Mouse (Mus musculus) left cerebral cortex, adult 8-10 months (tissue): ENCODE data around the gene Ccnl2. TPM values are rescaled to one million over a fixed set of nuclear protein-coding genes. Genes with fewer than 3 reads are reported as not detected.
A peak's percentile ranks its signal among the peaks of the same experiment; 100 is the strongest.

Source experiments
- DNase-seq, 2 experiments: peaks; one replicate each; pipeline ENCODE4 v3.0.0; 2022; ENCODE audit warnings: low spot score in 2 of 2
- total RNA-seq, 4 experiments: library from RNA; stranded (reverse); gene quantifications; 2 replicates each; pipeline ENCODE4 v1.2.4; 2022

Gene Ccnl2
- total RNA-seq, 4 experiments from 2014 or later, result 54.7 to 60.9 (median 57.6) TPM

DNA sequence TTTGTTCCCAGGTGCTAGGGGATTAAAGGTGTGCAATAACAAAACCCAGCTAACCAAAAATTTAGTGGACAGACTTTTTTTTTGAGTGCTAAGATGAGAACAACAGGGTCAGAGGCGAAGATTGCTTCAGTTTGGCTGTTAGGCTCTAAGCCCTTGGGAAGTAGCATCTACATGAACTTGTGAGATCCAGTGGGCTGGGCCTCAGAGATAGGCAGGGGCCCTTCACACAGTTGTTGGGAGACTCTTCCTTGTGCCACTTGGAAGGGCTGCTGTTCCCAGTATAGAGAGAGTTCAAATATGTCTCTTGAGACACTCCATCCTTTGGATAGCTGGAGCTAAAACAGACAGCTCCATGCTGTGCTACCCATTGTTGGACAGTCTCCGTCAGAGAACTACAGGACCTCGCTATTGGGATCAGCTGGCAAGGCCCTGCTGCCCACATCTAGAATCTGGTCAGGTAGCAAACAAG, 22.2 kb upstream of the Ccnl2 start, which contains the start of gene Ankrd65:
Gene Ankrd65 (plus strand): TSS at position 419 of the 469 bp plus-strand sequence.
- no peak for DNase-seq

DNA sequence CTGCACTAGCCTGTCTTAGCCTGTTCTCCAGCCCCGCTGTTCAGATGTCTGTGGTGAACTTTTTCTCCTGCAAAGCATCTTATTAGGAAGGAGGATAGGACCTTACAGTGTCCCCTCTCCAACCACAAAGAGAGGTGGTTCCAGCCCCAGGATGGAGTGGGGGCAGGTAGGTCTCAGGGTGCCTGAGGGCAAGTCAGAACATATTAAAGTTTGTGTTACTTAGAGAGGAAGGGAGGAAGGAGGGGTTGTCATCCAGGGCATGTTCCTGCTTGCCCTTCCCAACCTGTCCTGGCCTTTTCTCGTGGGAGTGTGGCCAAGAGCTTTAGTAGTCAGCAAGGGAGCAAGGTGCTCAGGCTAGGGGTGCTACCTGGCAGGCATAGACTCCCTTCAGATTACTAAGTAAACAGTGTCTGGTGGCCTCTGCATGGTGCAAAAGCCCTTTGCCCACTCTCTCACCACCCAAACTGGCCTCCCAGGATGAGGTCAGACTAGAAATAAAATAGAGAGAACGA, 21.6 kb upstream of the Ccnl2 start:
- no peak for DNase-seq

DNA sequence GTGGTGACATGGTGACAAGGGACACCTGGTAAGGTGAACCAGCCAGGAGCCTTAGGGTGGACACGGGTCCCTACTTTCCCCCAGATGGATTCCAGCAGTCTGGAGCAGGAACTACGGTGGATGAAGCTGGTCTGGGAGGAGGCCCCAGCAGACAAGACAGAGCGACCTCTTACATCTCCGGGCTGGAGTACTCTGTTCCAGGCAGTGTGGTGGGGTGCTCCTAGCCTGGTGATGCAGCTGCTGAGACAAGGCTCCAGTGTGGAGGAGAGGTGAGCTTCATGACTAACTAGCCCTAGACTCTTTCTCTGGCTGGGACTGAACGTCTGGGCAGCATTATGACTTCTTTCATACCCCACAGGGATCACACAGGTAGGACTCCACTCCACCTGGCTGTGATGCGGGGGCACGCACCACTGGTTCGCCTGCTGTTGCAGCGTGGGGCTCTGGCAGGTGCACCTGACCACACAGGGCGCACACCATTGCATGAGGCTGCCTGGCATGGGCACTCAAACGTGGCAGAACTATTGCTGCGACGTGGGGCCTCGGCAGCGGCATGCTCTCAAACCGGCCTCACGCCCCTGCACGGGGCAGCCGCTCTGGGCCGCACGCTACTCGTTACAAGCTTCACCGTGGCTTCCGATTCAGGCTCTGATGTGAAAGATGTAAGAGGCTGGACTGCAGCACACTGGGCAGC, 20.9 kb upstream of the Ccnl2 start:
- DNase-seq, result no peak

DNA sequence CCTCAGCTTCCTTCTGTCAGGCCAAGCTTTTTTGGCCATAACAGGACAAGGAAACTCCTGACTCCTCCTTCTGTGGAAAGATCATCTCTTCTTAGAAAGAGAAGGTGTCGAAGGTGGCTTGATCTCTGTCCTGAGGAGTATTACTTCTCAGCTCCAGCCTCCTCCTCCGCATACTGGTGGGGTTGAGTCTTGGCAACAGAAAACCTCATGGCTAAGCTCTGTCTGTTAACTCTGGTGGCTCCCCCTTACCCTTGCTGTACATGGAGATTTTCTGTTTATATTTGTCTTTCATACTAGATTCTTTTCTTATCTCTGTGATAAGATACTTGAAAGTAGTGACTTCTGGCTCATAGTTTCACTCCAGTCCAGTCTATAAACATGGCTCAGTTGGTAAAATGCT, 18.6 kb upstream of the Ccnl2 start:
- DNase-seq, result no peak

DNA sequence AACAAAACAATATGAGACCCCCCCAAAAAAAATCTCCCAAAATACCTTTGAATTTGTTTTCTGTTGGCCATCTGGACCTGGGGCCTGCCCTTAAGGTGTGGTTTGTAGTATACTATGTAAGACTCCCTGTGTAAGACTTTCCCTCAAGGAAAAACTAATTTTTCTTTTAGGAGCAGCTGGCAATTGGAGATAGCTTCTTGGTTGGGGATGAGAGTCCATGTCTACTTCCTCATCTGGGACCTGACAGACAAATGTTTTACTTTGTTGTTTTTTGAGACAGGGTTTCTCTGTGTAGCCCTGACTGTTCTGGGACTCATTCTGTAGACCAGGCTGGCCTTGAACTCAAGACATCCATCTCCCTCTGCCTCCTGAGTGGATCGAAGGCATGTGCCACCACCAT, 10.2 kb upstream of the Ccnl2 start:
- DNase-seq, result no peak

DNA sequence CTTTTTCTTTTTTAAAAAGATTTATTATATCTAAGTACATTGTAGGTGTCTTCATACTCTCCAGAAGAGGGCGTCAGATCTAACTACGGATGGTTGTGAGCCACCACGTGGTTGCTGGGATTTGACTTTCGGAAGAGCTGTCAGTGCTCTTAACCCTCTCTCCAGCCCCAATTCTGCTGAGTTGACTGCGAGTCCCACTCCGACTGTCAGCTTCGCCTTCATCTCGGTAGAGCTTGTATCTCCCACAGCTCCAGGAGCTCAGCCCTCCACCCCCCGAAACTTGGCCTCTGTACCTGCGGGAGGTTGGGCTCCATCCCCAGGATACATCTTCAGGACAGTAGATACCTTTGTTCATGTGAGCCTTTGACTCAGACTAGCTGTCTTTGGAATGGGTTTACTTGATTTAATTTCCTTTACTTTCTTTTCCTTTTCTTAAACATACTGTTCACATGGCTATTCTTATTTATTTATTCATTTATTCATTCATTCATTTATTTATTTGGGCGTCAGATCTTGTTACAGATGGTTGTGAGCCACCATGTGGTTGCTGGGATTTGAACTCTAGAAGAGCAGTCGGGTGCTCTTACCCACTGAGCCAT, 9.4 kb upstream of the Ccnl2 start, which contains the start of gene Mrpl20:
Gene Mrpl20 (plus strand): TSS at position 138 of the 599 bp plus-strand sequence.
- no peak for DNase-seq

DNA sequence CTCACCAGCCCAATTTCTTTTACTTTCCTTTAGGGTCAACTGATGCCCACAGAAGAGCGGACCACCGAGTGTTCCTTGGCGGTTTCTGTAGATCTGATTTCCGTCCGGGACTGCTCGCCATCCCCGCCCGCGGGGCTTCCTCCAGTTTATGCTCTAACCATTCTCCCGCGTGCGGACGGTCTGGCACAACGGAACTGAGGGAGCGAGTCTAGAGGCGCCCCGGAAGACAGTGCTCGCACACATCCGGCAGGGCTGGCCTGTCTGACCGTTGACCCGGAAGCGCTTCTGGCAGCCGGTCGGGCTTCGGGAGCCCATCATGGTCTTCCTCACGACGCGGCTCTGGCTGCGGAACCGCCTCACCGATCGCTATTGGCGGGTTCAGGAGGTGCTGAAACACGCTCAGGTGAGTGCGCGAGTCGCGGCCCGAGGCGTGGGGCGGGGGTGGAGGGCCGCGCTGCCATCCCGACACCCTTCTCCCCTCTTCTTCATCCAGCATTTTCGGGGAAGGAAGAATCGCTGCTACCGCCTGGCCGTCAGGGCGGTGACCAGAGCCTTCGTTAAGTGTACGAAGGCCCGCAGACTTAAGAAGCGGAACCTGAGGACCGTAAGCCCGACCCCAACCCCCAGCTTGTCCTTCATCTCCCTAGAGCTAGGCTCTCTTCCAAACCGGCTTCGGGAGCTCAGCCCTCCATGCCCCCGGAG, 8.8 kb upstream of the Ccnl2 start:
- DNase-seq, result peak; percentile 87 to 97

DNA sequence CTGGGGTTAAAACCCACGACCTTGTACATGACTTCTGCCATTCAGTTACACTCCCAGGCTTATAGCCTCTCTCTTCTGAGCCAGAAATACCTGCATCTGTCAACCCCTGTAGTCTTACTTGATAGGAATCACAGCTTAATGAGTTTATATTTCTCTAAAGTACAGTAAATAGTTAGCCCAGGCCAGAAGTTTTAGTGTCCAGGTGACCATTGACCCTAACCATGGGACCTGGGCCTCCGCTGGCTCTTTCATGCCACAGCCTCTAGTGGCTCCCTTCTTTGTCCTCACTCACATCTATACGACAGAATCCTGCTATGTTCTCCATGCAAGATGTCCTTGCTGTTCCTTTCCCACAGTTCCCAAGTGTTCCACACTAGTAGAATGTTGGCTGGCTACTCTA, 4.4 kb upstream of the Ccnl2 start:
- DNase-seq, result no peak

DNA sequence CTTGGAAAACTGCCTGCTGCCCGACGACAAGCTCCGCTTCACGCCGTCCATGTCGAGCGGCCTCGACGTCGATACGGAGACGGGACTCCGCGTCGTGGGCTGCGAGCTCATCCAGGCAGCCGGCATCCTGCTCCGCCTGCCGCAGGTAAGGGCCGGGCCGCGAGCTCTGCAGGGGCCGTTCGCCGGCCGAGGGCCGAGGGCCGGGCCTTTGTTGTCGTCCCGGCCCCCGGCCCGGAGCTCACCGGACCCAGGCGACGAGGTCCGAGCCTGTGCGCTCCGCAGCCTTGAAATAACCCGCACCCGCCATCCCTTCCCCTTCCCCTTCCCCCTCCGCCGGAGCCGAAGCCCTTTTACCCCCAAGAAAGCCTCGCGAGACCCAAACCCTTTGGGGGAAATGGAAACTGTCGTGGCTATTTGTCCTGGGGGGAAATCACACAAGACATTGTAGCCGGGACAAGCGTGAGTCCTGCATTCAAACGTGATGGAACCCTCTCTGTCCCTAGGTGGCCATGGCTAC, 434 bp downstream of the Ccnl2 start:
- DNase-seq, result no peak

DNA sequence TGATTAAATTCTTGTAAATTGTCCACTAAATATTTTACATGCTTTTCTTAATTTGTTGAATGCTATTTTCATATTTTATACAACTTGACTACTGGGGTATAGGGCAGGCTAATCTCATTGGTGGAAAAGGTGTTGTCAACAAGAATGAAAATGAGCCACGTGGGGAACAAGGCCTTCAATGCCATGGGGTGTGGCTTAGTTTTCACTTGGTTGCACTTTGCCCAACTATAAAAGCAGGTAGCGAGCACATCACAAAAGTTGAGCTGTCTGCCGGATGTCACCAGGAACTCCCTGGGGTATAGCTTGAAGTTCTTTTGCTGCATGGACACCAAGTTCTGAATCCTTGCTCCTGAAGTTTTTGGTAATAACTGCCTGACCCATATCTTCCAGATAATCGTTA, 5.2 kb downstream of the Ccnl2 start:
- DNase-seq, result no peak

DNA sequence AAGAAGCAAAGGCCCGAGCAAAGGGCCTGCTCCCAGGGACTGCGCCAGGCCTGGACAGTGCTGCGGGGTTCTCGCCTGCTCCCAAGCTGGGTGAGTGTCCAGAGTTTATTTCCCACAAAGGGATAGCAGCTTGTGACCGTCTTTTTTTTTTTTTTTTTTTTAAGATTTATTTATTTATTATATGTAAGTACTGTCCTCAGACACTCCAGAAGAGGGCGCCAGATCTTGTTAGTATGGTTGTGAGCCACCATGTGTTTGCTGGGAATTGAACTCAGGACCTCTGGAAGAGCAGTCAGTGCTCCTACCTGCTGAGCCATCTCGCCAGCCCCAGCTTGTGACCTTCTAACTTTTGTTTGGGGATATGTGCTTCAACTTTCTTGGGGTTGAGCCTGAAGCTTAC, 8.7 kb downstream of the Ccnl2 start:
- no peak for DNase-seq

DNA sequence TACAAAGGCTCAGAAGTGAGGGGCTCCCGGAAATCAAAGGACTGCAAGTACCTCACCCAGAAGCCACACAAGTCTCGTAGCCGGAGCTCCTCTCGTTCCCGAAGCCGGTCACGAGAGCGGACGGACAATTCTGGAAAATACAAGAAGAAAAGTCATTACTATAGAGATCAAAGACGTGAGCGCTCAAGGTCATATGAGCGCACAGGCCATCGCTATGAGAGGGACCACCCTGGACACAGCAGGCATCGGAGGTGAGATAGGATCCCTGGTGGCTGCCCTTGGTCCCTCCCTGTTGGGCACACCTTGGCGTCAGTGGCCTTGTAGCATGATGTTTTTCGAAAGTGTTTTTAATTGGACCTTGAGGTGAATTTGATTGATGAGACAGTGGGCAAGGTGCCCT, 11.2 kb downstream of the Ccnl2 start:
- DNase-seq, result no peak

DNA sequence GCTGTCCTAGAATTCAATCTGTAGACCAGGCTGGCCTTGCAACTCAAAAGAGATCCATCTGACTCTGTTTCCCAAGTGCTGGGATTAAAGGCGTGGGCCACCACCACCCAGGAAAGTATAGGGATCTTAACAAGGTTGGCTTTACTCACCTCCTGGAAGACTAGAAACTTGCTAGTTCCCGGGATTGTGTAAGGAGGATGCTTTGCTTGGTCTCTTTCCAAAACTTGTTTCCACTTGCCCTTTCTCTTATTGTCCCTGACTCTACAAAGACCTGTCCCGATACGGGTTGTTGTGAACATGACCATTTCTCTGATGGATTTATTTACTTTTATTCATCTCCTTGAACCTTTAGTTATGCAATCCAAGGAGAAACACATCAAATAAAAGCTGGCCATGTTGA, 17.6 kb downstream of the Ccnl2 start:
- DNase-seq, result no peak

DNA sequence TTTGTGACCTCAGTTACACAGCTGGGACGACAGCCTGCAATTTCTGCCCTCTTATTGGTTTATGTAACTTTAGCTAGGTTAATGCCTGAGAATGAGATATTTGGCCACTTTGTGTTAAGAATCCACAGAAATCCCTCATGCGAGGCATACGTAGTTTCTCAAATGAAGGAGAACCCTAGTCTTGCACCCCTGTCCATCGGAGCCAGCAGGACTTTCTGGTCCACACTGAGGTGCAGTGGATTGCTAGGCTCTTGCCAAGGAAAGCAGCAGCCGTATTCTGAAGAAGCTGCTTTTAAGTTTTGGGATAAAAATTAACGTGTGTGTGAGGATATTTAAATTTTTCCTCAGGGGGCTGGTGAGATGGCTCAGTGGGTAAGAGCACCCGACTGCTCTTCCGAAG, 18.3 kb downstream of the Ccnl2 start:
- no peak for DNase-seq

DNA sequence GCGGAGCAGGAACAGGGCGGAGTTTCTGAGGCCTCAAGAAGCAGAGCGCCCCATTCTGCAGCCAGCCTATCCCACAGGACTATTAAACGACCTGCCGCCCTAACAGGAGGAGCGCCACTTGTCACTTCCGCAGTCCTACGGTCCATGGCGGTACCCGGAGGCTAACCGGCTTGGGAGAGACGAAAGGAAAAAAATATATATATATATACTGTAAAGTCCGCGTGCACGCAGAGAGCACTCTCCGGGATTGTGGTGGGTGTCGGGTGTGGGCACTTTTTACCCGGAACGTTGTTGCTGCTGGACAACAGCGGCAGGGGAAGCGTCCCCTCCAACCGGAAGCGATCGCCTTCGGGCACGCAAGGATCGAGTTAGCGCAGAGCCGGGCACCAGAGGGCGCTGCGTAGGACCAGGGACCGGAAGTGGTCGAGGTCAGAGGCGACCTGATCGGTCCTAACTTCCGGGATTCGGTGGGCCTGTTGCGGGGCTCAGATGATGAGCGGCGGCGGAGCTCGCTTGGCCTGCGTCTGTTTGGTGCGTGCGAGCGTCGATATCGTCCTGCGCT, 19.0 kb downstream of the Ccnl2 start, which contains the start of gene Aurkaip1:
Gene Aurkaip1 (plus strand): TSS at position 68 of the 562 bp plus-strand sequence.
- DNase-seq, result peak; percentile 91 to 92

DNA sequence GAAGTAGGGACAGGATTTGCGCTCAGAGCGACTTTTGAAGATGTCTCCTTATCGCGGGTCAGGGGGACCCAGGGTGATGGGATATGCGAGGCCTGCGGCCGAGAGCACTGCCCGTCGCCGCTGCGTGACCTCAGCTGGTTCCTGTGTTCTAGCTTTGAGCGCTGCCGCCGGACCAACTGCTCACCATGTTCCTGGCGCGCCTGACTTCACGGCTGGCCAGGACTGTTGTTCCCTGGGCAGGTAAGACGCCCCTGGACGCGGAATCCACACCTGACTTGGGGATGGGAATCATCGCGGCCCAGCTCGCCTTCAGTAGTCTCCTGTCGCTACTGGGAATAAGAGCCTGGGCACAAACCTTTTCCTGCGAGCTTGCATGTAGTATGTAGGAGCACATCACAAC, 19.5 kb downstream of the Ccnl2 start:
- no peak for DNase-seq

DNA sequence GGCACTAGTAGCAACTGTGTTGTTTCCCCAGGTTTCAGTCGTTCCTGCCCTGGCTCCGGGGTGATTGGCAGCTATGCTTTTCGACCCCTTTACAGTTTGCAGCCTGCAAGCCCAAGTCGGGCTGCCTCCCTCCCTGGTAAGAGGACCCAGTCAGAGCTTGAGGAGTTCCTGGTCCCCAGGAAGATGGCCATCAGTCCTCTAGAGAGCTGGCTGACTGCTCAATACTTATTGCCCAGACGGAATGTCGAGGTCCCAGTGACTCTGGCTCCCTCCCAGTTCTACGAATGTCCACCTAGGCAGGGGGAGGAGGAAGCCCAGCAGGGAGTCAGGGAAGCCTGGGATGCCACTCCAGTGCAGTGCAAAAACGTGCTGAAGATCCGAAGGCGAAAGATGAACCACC, 20.0 kb downstream of the Ccnl2 start:
- no peak for DNase-seq

DNA sequence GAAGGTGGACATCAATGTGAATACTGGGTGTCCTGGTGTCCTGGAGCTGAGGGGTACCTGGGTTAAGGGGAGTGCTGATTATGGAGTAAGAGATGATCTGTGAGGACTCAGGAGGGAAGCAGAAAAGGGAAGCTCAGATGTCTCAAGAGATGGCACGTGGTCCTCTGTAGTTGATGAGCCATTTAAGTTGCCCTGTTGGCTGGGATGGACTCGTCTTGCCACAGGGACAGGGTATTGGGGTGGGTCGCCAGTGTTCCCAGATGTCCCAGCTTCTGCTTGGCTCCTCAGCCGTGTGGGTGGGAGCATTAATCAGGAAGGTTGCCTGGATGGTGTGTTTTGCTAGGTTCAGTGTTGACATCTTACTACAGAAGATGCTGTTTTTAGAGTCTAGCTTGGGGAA, 20.9 kb downstream of the Ccnl2 start:
- no peak for DNase-seq

DNA sequence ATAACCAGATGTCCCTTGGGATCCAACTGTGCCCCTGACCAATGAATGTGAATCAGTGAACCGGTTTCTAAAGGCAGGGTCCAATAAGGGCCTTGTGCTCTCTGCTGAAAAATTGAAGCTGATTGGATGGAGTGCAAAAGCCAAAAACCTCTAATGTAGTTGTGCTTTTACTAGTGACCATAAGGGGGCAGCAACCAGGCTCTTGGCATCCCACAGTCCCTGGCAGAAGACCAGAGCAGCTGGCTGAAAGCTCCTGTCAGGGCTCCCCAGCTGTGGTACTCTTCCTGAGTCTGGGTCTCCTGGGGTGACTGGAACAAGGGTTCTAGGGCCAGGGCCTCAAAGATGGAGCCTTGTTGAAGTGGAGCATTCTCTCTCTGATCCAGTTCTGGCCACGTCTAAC, 21.5 kb downstream of the Ccnl2 start:
- peak; percentile 36 to 75 for DNase-seq

DNA sequence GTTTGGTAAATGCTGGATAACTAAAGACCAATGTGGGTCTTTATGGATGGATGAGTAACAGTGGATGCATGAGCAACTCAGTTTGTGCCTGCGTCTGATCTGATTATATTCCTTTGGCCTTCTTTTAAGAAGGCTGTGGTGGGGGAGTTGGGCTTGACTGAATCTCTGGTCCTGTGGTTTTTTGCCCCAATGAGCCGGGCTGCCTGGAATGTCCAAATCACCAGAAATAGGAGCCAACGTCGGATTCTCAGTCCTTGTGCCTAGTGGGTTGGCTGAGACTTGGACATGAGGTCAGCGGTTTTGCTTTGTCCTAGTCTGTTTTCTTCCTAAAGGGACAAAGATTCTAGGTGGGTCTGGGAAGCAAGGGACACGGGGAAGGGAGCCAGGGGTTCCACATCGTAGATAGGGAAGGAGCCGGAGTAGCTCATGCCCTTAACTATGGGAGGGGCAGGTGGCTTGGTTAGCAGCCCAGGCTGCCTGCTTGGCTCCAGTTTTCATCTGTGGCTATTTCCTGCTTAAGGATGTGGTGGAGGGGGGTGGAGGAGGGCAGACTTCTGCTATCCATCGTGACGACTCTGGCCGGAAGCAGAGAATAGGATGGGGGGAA, 25.2 kb downstream of the Ccnl2 start:
- no peak for DNase-seq
